Mouse (Mus musculus) E14TG2a.4 (cell line): ENCODE data around the gene Tcf7l1.

Experiments used
- CTCF ChIP-seq: conservative IDR thresholded peaks from 2 replicates; pipeline ENCODE4 v1.5.1; 2014; ENCODE audit warnings: low read length
- NANOG ChIP-seq: IDR thresholded peaks from 2 replicates; pipeline ENCODE4 v1.6.1; 2014; ENCODE audit warnings: borderline replicate concordance, low read length, mixed read lengths
- POU5F1 ChIP-seq: IDR thresholded peaks from 2 replicates; pipeline ENCODE4 v1.6.1; 2014; ENCODE audit warnings: low read length, borderline replicate concordance

GRCm38 (mm10) chr6:72600216-72600615 lies 188.8 kb downstream of the Tcf7l1 start:
- TF ChIP-seq CTCF (no peak), POU5F1 (no peak), NANOG (no peak)
